Mouse (Mus musculus) lung, embryonic 14.5 days (tissue): Measurements from ENCODE around the gene Foxl2. TPM values are rescaled to one million over a fixed set of nuclear protein-coding genes. Genes with fewer than 3 reads are reported as not detected.

Source experiments
- ATAC-seq: fragments of 200-750 bp; cut with Nextera tagmentation; 2 replicates; pipeline ENCODE4 v1.8.0; 2017; ENCODE audit warnings: mild to moderate bottlenecking, moderate TSS enrichment, moderate library complexity; ENCODE audit not compliant: insufficient read depth
- DNase-seq: peaks from one replicate; pipeline ENCODE4 v3.0.0-alpha.2; 2015
- H3K27ac ChIP-seq: fragments of 300-500 bp; sonication (generic); 2 replicates; pipeline ENCODE4 v1.5.1; 2014; ENCODE audit warnings: low read depth, mild to moderate bottlenecking, moderate library complexity
- H3K27me3 ChIP-seq: fragments of 300-500 bp; sonication (generic); 2 replicates; pipeline ENCODE4 v1.6.1; 2014; ENCODE audit warnings: low read length, control low read depth; ENCODE audit not compliant: insufficient read depth
- H3K36me3 ChIP-seq: fragments of 300-500 bp; sonication (generic); 2 replicates; pipeline ENCODE4 v1.6.1; 2014; ENCODE audit warnings: control low read depth; ENCODE audit not compliant: insufficient read depth
- H3K4me1 ChIP-seq: fragments of 300-500 bp; sonication (generic); 2 replicates; pipeline ENCODE4 v1.6.1; 2014; ENCODE audit warnings: antibody characterized with exemption, control low read depth; ENCODE audit not compliant: insufficient read depth
- H3K4me2 ChIP-seq: fragments of 300-500 bp; sonication (generic); 2 replicates; pipeline ENCODE4 v1.6.1; 2014; ENCODE audit warnings: mild to moderate bottlenecking
- H3K4me3 ChIP-seq: fragments of 300-500 bp; sonication (generic); 2 replicates; pipeline ENCODE4 v1.5.1; 2014; ENCODE audit warnings: low read depth, low read length
- H3K9ac ChIP-seq: fragments of 300-500 bp; sonication (generic); 2 replicates; pipeline ENCODE4 v1.6.1; 2014
- H3K9me3 ChIP-seq: fragments of 300-500 bp; sonication (generic); 2 replicates; pipeline ENCODE4 v1.6.1; 2016; ENCODE audit warnings: low read depth, low read length, control low read depth
- CTCF ChIP-seq: IDR thresholded peaks from 2 replicates; pipeline ENCODE4 v1.5.1; 2016; ENCODE audit warnings: antibody characterized with exemption, low read depth
- WGBS: fragments of 180-500 bp; shearing (Covaris S2); extraction: QIAGEN DNeasy Blood & Tissue Kit; methylation state at CpG from one replicate; pipeline ENCODE4 v1.1.7; 2014; 5-methylcytosine and 5-hydroxymethylcytosine counted together
- polyA plus RNA-seq: library from polyadenylated mRNA; unstranded; fragments of >200 nt; fragmentation: Nextera tagmentation; extraction: Ambion mirVana; gene quantifications from 2 replicates; pipeline ENCODE4 v1.2.1, GENCODE M21; 2014

The Foxl2 gene
- polyA plus RNA-seq, 1 experiment from 2014 or later = not detected

- Histone ChIP-seq H3K36me3 (peaks cover 20% of the 10 kb centered on the region; the same call in 1 of the 2 replicates), H3K27ac (no peak overlapping the region), H3K4me3 (no peak overlapping the region), H3K4me1 (no peaks in the 10 kb centered on the region), H3K4me2 (no peak overlapping the region), H3K9me3 (no peaks in the 10 kb centered on the region), H3K9ac (no peak overlapping the region), H3K27me3 (no peaks in the 10 kb centered on the region)
- DNase-seq (peak; percentile 38), ATAC-seq (no peak)
- TF ChIP-seq CTCF = no peak
- WGBS = 63% methylated on average over 9 of the region's 9 CpGs
Observed at GRCm38 (mm10) chr9:98999881-99000339, 44.8 kb downstream of the Foxl2 start.

DNA sequence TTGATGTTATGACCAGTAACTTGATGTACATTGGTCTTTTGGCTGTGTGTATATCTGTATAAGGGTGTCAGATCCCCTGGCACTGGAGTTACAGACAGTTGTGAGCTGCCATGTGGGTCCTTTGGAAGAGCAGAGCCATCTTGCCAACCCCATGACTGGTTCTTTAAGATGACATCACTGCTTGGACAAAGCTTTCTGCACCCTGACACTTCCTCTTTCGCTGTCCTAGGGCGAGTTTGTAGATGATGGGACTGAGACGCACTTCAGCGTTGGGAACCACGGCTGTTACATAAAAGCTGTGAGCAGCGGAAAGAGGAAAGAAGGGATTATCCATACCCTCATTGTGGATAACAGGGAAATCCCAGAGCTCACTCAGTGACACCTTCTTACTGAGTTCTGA lies 46.2 kb downstream of the Foxl2 start:
- Histone ChIP-seq H3K9me3 (no peaks in the 10 kb centered on the region), H3K4me1 (no peaks in the 10 kb centered on the region), H3K9ac (no peak overlapping the region), H3K4me3 (no peak overlapping the region), H3K4me2 (no peak overlapping the region), H3K36me3 (peaks cover 20% of the 10 kb centered on the region; the same call in 1 of the 2 replicates), H3K27me3 (no peaks in the 10 kb centered on the region), H3K27ac (no peak overlapping the region)
- ATAC-seq (no peak), DNase-seq (no peak)
- TF ChIP-seq CTCF = no peak
- WGBS = 90% methylated on average over 6 of the region's 6 CpGs

Other genes with a start within 250 kb of the Foxl2 start
- not detected in 2 replicates for gene Prr23a1, start 112.8 kb upstream of the Foxl2 start, polyA plus RNA-seq
- gene Prr23a2, start 98.8 kb upstream of the Foxl2 start, polyA plus RNA-seq = not detected in 2 replicates
- not detected in 2 replicates for gene Prr23a3, start 90.5 kb upstream of the Foxl2 start, polyA plus RNA-seq
- not detected in 2 replicates for gene 7420426K07Rik, start 52.2 kb upstream of the Foxl2 start, polyA plus RNA-seq
- gene Faim, start 31.1 kb downstream of the Foxl2 start, polyA plus RNA-seq = 45.1 and 47.7 TPM in 2 replicates
- 0.12 TPM in 1 of 2 replicates, not detected in the other for gene Gm1123, start 80.4 kb downstream of the Foxl2 start, polyA plus RNA-seq
- 1.3 and 1.7 TPM in 2 replicates for gene Pik3cb, start 185.3 kb downstream of the Foxl2 start, polyA plus RNA-seq